Mouse (Mus musculus) embryonic facial prominence, embryonic 12.5 days (tissue): Measurements from ENCODE around the gene Rgl2. TPM values are rescaled to one million over a fixed set of nuclear protein-coding genes. Genes with fewer than 3 reads are reported as not detected.

Experiments
- ATAC-seq: fragments of 200-750 bp; cut with Nextera tagmentation; 2 replicates; pipeline ENCODE4 v1.8.0; 2017; ENCODE audit not compliant: insufficient number of reproducible peaks, insufficient read depth, low FRiP score, low TSS enrichment
- H3K27ac ChIP-seq: fragments of 300-500 bp; sonication (generic); 2 replicates; pipeline ENCODE4 v1.5.1; 2016; ENCODE audit warnings: mild to moderate bottlenecking
- H3K27me3 ChIP-seq: fragments of 300-500 bp; sonication (generic); 2 replicates; pipeline ENCODE4 v1.6.1; 2016; ENCODE audit warnings: mild to moderate bottlenecking, moderate library complexity
- H3K36me3 ChIP-seq: fragments of 300-500 bp; sonication (generic); 2 replicates; pipeline ENCODE4 v1.6.1; 2016; ENCODE audit warnings: mild to moderate bottlenecking
- H3K4me1 ChIP-seq: fragments of 300-500 bp; sonication (generic); 2 replicates; pipeline ENCODE4 v1.6.1; 2016
- H3K4me2 ChIP-seq: fragments of 300-500 bp; sonication (generic); replicated peaks from 2 replicates; pipeline ENCODE4 v1.6.1; 2016; ENCODE audit warnings: mild to moderate bottlenecking, moderate library complexity
- H3K4me3 ChIP-seq: fragments of 300-500 bp; sonication (generic); 2 replicates; pipeline ENCODE4 v1.5.1; 2016; ENCODE audit warnings: mild to moderate bottlenecking
- H3K9ac ChIP-seq: fragments of 300-500 bp; sonication (generic); 2 replicates; pipeline ENCODE4 v1.6.1; 2016; ENCODE audit warnings: mild to moderate bottlenecking, moderate library complexity
- H3K9me3 ChIP-seq: fragments of 300-500 bp; sonication (generic); 2 replicates; pipeline ENCODE4 v1.6.1; 2016; ENCODE audit warnings: mild to moderate bottlenecking, moderate library complexity
- WGBS: fragments of 180-500 bp; shearing (Covaris S2); methylation state at CpG from one replicate; pipeline ENCODE4 v1.1.7; 2016; 5-methylcytosine and 5-hydroxymethylcytosine counted together
- polyA plus RNA-seq: library from polyadenylated mRNA; unstranded; fragments of >200 nt; fragmentation: Nextera tagmentation; extraction: Ambion mirVana; gene quantifications from 2 replicates; pipeline ENCODE4 v1.2.1, GENCODE M21; 2016

Rgl2 gene
- polyA plus RNA-seq, 1 experiment from 2014 or later = 60.9 TPM

DNA sequence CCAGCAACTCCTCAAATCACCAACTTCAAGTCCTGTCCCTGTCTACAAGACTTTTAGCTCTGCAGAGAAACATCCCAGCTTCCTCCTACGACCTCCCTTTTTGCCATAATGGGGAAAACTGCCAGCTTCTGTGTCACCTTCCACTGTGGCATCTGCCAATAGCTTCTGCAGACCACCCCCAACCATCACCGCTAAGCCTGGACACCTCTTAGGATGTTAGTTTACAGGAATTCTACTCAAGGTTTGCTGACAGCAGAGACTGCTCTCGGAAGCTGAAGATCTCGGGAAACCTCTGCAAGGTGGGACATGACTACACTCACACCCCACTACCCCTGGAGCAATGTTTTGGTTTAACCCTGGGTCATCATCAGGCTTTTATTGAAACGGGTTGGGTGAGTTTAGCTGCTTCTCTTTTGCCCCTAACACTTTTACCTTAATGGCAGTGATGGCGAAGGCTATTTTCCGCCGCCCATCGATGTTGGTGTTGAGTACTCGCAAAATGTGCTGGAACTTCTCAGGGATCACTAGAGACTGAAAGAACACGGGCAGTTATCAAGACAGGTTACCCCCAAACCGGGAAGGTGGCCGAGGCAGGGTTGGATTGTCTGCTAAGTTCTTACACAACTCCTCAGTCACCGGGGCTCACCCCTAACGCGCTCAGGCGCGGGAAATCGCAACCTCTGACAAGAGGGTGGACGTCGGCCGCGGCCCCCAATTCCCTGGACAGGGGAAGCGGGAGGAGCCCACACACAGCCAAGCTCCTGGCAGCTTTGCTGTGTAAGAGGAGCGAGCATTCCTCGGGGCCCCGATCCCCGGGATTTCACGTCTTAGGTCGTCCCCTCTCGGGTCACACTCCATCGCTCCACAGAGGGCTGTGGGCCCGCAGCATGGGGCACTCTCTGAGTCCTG is 25.6 kb downstream of the Rgl2 start:
- Histone ChIP-seq H3K4me1 (peaks cover 54% of the 10 kb centered on the region), H3K27ac (peak overlapping the region; percentile 94), H3K4me2 (peak overlapping the region; percentile 95), H3K4me3 (peak overlapping the region; percentile 68), H3K27me3 (no peaks in the 10 kb centered on the region), H3K36me3 (peaks cover 46% of the 10 kb centered on the region), H3K9ac (peak overlapping the region; percentile 90), H3K9me3 (no peaks in the 10 kb centered on the region)
- peak; percentile 5; the same call in 1 of the 2 replicates for ATAC-seq
- WGBS = under 1% methylated on average over 33 of the region's 33 CpGs

- Histone ChIP-seq H3K27ac (peak within 1 kb of the TSS; percentile 94), H3K4me1 (peaks cover 46% of the 10 kb centered on the region), H3K36me3 (peaks cover 49% of the 10 kb centered on the region), H3K4me3 (peak within 1 kb of the TSS; percentile 68), H3K9me3 (no peaks in the 10 kb centered on the region), H3K27me3 (no peaks in the 10 kb centered on the region), H3K9ac (peak within 1 kb of the TSS; percentile 90), H3K4me2 (peak within 1 kb of the TSS; percentile 95)
- peak; percentile 76 for ATAC-seq
- WGBS = under 1% methylated on average over 50 of the region's 50 CpGs
Observed at GRCm38 (mm10) chr17:33955555-33956214, 26.3 kb downstream of the Rgl2 start, which contains the start of the genes Vps52 and Rps18. Gene Vps52, plus strand, starts transcription at chr17:33955812. Gene Rps18, minus strand, starts transcription at chr17:33956001.

- H3K9me3 ChIP-seq = no peaks in the 10 kb centered on the region
- peak overlapping the region; percentile 95 for H3K4me2 ChIP-seq
- H3K4me3 ChIP-seq = peak overlapping the region; percentile 68
- peaks cover 56% of the 10 kb centered on the region for H3K36me3 ChIP-seq
- no peaks in the 10 kb centered on the region for H3K27me3 ChIP-seq
- no peak for ATAC-seq
- H3K27ac ChIP-seq = peak overlapping the region; percentile 73
- WGBS = 7% methylated on average over 10 of the region's 10 CpGs
- peak overlapping the region; percentile 67 for H3K9ac ChIP-seq
- peaks cover 40% of the 10 kb centered on the region for H3K4me1 ChIP-seq
Observed at GRCm38 (mm10) chr17:33956336-33956735, 27.0 kb downstream of the Rgl2 start.

GRCm38 (mm10) chr17:33957493-33957892 is 28.1 kb downstream of the Rgl2 start:
- Histone ChIP-seq H3K4me2 (no peak overlapping the region), H3K27me3 (no peaks in the 10 kb centered on the region), H3K9me3 (no peaks in the 10 kb centered on the region), H3K36me3 (peaks cover 59% of the 10 kb centered on the region), H3K27ac (no peak overlapping the region), H3K9ac (no peak overlapping the region), H3K4me1 (peaks cover 30% of the 10 kb centered on the region), H3K4me3 (no peak overlapping the region)
- no peak for ATAC-seq
- WGBS = 70% methylated on average over 6 of the region's 6 CpGs

GRCm38 (mm10) chr17:33958451-33958850 is 29.1 kb downstream of the Rgl2 start:
- no peak for ATAC-seq
- H3K27ac ChIP-seq = no peak overlapping the region
- H3K9ac ChIP-seq = no peak overlapping the region
- no peaks in the 10 kb centered on the region for H3K9me3 ChIP-seq
- H3K4me1 ChIP-seq = peaks cover 20% of the 10 kb centered on the region
- no peak overlapping the region for H3K4me3 ChIP-seq
- no peak overlapping the region for H3K4me2 ChIP-seq
- 97% methylated on average over 11 of the region's 11 CpGs for WGBS
- H3K36me3 ChIP-seq = peaks cover 59% of the 10 kb centered on the region
- no peaks in the 10 kb centered on the region for H3K27me3 ChIP-seq

- no peak overlapping the region for H3K9ac ChIP-seq
- no peaks in the 10 kb centered on the region for H3K9me3 ChIP-seq
- H3K4me2 ChIP-seq = no peak overlapping the region
- H3K27me3 ChIP-seq = no peaks in the 10 kb centered on the region
- ATAC-seq = no peak
- H3K4me1 ChIP-seq = peaks cover 13% of the 10 kb centered on the region
- H3K36me3 ChIP-seq = peaks cover 59% of the 10 kb centered on the region
- no peak overlapping the region for H3K27ac ChIP-seq
- WGBS = 94% methylated on average over 13 of the region's 13 CpGs
- no peak overlapping the region for H3K4me3 ChIP-seq
Observed at GRCm38 (mm10) chr17:33959135-33959534, 29.8 kb downstream of the Rgl2 start.

DNA sequence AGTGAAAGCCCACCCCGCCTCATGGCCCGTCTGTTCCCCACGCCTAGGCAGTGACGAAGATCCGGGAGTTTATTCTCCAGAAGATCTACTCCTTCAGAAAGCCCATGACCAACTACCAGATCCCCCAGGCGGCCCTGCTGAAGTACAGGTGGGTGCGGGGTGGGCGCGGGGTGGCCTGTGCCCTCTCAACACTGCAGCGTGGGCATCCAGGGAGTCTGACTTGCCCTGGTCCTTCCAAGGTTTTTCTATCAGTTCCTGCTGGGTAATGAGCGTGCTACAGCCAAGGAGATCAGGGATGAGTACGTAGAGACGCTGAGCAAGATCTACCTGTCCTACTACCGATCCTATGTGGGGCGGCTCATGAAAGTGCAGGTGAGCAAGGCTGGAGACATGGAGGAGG is 30.6 kb downstream of the Rgl2 start:
- H3K4me3 ChIP-seq = no peak overlapping the region

GRCm38 (mm10) chr17:33962876-33963275 is 33.5 kb downstream of the Rgl2 start:
- no peak overlapping the region for H3K27ac ChIP-seq
- no peak overlapping the region for H3K9ac ChIP-seq
- ATAC-seq = no peak
- H3K27me3 ChIP-seq = no peaks in the 10 kb centered on the region
- H3K36me3 ChIP-seq = peaks cover 81% of the 10 kb centered on the region
- H3K4me2 ChIP-seq = no peak overlapping the region
- no peak overlapping the region for H3K4me3 ChIP-seq
- 91% methylated on average over 7 of the region's 7 CpGs for WGBS
- no peaks in the 10 kb centered on the region for H3K4me1 ChIP-seq
- no peaks in the 10 kb centered on the region for H3K9me3 ChIP-seq

More for the DNA sequence above, 30.6 kb downstream of the Rgl2 start:
- Histone ChIP-seq H3K27me3 (no peaks in the 10 kb centered on the region), H3K27ac (no peak overlapping the region), H3K9me3 (no peaks in the 10 kb centered on the region), H3K4me1 (peaks cover 8% of the 10 kb centered on the region), H3K9ac (no peak overlapping the region), H3K4me2 (no peak overlapping the region), H3K36me3 (peaks cover 61% of the 10 kb centered on the region)
- ATAC-seq = no peak
- 89% methylated on average over 15 of the region's 15 CpGs for whole genome bisulfite sequencing

DNA sequence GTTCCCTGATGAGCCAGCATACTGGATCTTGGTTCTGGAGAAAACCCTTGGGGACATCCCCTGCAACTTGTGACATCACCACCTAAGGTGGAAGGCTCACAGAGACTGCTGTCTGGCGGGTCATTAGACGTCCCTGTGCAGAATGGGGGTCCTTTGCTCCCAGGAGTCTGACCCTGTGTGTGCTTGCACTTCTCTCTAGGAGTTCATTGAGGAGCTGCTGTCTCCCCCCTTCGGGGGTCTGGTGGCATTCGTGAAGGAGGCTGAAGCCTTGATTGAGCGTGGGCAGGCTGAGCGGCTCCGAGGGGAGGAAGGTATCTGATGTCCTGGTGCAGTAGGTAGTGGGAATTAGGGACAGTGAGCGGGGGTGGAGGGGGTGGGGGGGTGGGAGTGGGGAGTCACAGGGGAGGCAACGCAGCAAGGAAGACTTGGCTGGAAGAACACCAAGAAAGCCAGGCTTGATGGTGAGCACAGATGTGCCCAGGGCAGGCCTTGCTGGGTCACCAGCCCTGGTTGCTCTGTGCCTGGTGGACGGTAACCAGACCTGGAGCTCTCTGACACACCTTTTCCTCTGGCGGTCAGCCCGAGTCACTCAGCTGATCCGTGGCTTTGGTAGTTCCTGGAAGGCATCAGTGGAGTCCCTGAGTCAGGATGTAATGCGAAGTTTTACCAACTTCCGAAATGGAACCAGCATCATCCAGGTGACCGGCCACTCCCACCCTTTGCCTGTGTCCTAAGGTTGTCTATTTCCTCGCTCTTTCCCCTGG is 35.9 kb downstream of the Rgl2 start:
- no peaks in the 10 kb centered on the region for H3K27me3 ChIP-seq
- H3K4me1 ChIP-seq = no peaks in the 10 kb centered on the region
- no peak for ATAC-seq
- no peak overlapping the region for H3K27ac ChIP-seq
- no peak overlapping the region for H3K4me3 ChIP-seq
- no peak overlapping the region for H3K4me2 ChIP-seq
- no peak overlapping the region for H3K9ac ChIP-seq
- H3K9me3 ChIP-seq = 0 out of 2 replicates have a peak, but pooled peaks cover 2% of the 10 kb centered on the region
- WGBS = 90% methylated on average over 17 of the region's 17 CpGs
- H3K36me3 ChIP-seq = peaks cover 60% of the 10 kb centered on the region

DNA sequence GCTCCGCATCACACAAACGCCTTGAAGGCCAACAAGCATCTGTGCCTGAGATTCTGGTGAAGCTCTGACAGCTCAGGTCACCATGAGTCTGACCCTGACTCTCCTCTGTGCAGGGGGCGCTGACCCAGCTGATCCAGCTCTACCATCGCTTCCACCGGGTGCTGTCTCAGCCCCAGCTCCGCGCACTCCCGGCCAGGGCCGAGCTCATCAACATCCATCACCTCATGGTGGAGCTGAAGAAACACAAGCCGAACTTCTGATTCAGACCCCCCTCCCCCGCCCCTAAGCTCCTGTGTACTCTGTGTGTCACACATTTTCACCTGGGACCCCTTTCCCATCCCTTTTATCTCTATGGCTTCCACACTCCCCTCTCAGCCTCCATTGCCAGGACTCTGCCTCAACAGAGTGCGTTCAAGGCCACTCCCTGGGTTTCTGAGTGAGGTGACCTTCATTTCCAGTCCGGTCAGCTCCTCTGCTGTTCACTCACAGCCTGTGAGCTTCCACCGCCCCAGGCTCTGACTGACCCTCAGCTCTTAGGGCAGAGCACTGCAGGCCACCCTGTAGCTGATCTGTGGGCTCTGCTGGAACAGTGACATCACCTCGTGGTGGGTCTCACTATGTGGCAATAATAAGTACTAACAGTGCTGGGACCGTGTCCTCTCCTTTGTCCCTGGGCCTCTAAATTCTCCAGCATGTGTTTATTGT is 36.7 kb downstream of the Rgl2 start:
- no peak overlapping the region for H3K27ac ChIP-seq
- no peaks in the 10 kb centered on the region for H3K27me3 ChIP-seq
- no peak overlapping the region for H3K4me3 ChIP-seq
- H3K4me1 ChIP-seq = no peaks in the 10 kb centered on the region
- peaks cover 55% of the 10 kb centered on the region for H3K36me3 ChIP-seq
- no peak overlapping the region for H3K4me2 ChIP-seq
- no peak overlapping the region for H3K9ac ChIP-seq
- no peak; the same call in 1 of the 2 replicates for ATAC-seq
- WGBS = 86% methylated on average over 16 of the region's 16 CpGs
- 0 out of 2 replicates have a peak, but pooled peaks cover 2% of the 10 kb centered on the region for H3K9me3 ChIP-seq

DNA sequence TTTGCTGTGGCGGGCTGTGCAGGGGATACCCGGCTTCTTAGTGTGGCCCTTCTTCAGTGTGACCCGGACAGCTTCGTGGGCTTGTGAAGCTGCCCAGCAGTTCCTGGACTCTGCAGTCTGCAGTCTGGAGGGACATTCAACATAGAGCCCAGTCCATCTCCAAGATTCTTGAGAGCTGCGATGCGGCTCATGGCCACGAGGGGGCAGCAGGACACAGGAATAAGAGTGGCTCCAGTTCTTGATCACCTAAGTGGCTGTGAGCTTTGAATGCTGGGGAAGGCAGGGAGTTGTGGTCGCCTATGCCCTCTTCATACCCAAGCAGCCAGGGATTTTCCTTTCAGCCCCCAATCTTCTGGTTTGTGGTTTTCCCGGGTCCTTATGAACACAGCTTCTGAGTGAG is 39.1 kb downstream of the Rgl2 start:
- Histone ChIP-seq H3K36me3 (peaks cover 30% of the 10 kb centered on the region), H3K4me2 (no peak overlapping the region), H3K27ac (no peak overlapping the region), H3K27me3 (no peaks in the 10 kb centered on the region), H3K4me3 (no peak overlapping the region), H3K9ac (no peak overlapping the region), H3K9me3 (0 out of 2 replicates have a peak, but pooled peaks cover 2% of the 10 kb centered on the region), H3K4me1 (no peaks in the 10 kb centered on the region)
- ATAC-seq = peak; percentile 11; the same call in 1 of the 2 replicates
- 3% methylated on average over 9 of the region's 9 CpGs for WGBS
